Mouse (Mus musculus) right cerebral cortex, postnatal 4 days (tissue): Measurements from ENCODE around the gene Rhbdd2.
A peak's percentile ranks its signal among the peaks of the same experiment; 100 is the strongest.

Experiments used
- DNase-seq: peaks from one replicate; pipeline ENCODE4 v3.0.0-alpha.2; 2022

Rhbdd2 gene

GRCm38 (mm10) chr5:135646038-135646437 lies 13.6 kb downstream of the Rhbdd2 start:
- no peak for DNase-seq

- DNase-seq = no peak
These were observed 16.3 kb downstream of the Rhbdd2 start for GRCm38 (mm10) chr5:135648461-135649308.

GRCm38 (mm10) chr5:135649309-135649633 lies 16.9 kb downstream of the Rhbdd2 start:
- DNase-seq = no peak

GRCm38 (mm10) chr5:135651536-135651935 lies 19.1 kb downstream of the Rhbdd2 start:
- no peak for DNase-seq

- DNase-seq = no peak
These were observed 20.8 kb downstream of the Rhbdd2 start for GRCm38 (mm10) chr5:135653209-135653608.

DNA sequence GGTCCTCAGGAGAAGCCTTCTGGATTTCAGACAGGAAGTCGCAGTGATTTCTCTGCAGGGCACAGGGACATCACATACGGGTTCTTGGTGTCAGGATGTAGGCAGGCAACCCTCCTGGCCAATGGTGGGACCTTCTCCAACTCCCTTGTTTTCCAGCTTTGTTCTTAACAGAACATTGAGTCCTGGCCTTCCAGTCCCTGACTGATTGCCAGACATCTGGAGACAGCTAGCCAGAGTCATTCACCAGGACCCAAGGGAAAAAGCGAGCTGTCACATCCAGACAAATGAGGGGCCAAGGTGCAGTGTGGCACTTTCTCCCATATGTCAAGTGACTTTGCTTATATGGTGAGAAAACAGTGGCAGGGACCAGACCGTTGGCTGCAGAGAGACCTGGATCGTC lies 23.6 kb downstream of the Rhbdd2 start:
- no peak for DNase-seq

DNA sequence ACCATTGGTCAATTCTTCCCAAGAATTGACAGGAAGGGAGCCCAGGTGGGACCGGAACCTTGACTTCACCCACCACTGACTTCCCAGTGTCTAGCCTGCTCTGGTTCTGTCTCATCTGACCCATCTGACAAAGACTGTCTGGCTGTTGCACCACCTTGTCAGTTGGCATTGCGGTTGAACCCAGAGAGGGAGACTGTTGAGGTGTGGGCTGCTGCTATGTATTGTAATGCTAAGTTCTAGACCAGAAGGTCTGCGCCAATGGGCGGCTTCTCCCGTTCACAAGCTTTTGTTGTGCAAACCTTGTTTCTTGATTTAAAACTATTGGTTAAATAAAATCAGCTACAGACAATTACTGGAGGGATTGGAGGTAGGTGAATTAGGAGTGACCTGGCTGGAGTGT lies 24.7 kb downstream of the Rhbdd2 start:
- DNase-seq = no peak

DNA sequence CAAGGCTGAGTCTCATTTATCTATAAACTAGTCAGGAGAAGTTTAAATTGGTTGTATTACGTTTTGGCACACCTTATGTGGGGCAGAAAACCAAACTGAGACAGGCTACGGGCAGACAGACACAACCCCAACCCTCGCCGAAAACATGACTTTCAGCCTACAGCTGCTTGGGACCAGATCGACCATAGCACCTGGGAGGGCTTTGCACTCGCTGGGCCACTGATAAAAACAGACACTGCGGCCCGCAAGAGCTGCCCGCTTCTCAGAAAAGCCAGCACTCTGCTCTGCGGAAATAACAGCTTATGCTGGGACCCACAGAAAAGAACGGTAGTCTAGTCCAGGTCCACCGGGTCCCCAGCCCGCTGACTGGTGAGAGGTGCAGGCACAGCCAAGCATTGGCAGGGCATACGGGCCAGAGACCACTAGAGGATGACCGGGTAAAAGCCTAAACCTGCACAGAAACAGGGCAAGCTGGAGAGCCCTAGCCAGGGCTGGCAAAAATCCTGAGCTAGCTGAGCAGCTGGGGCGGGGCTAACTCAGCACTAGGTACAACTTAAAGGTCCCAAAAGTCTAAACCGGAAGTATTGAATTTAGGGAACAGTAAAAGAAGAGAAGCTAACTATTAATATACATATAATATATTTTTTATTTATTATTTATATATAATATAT lies 25.4 kb downstream of the Rhbdd2 start:
- no peak for DNase-seq

DNA sequence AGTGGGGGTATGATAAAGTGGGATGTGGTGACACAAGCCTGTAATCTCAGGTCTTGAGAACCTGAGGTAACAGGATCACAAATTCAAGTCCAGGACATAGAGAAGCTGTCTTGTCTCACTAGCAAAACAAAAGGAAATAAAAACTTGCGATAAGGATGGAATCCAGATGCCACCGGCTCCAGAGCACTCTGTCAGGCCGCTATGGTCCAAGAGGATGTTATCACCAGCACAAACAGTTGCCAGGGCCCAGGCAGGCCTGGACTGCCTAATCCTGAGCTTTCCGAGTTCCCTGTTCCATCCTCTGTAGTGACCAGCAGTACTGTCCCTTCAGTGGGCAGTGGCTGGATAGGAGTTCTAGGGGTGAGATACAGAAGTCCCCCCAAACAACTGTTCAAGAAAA lies 27.5 kb downstream of the Rhbdd2 start:
- DNase-seq = no peak

- DNase-seq = no peak
These were observed 28.1 kb downstream of the Rhbdd2 start for GRCm38 (mm10) chr5:135660535-135660934.

DNA sequence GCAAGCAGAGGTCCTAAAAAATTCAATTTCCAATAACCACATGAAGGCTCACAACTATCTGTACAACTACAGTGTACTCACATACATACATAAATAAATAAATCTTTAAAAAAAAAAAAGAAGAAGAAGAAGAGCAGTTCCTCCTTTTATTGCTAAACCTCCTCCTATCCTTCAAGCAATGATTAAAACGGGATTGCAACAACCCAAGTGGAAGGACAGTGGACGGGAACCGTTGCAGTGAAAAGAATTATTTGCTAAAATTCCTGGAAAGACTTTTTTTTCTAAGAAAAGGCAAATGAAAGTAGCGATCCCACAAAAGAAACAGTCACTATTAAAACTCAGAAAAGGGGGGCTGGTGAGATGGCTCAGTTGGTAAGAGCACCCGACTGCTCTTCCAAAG lies 34.5 kb downstream of the Rhbdd2 start:
- no peak for DNase-seq

DNA sequence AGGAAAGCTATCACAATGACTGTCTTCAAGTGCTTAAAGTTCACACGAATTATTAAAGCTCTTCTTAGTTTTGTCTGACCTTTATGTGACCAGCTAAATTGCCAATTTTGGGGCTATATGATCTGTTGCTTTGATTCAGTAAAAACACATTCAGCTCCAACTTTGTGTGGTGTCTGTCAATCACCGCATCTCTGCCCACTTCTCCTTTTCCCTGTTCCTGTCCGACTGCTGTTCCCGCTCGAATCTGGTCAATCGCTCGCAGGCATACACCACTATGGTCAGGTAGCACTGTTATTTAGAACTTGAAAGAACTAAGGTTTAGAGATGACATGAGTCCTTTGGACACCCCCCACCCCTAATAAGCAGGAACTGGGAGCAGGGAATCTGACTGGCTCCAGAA lies 35.7 kb downstream of the Rhbdd2 start:
- DNase-seq = no peak

DNA sequence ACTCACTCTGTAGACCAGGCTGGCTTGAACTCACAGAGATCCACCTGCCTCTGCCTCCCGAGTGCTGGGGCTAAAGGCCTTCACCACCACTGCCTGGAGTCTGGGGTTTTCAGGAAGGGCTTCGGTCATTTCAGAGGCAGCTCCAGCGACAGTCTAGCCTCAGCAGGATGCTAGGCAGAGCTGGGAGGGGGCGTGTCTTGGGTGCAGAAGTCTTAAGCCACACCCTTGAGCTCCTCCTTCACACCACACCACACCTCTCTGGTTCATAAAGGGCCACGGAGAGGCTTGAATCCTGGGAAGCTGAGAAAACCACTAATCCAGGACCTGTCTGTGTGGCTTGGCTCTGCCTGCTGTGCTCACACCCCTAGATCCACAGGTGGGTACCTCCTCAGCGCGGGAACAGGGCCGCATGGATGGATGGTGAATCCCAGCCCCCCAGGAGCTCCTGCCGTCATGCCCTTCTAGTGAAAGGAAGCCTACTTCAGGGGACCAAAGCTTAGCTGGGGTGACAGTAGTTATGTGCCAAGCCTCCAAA lies 37.4 kb downstream of the Rhbdd2 start, which contains the start of gene Por:
Por (plus strand) TSS at position 293 of the 535 bp plus-strand sequence.
- DNase-seq = no peak

DNA sequence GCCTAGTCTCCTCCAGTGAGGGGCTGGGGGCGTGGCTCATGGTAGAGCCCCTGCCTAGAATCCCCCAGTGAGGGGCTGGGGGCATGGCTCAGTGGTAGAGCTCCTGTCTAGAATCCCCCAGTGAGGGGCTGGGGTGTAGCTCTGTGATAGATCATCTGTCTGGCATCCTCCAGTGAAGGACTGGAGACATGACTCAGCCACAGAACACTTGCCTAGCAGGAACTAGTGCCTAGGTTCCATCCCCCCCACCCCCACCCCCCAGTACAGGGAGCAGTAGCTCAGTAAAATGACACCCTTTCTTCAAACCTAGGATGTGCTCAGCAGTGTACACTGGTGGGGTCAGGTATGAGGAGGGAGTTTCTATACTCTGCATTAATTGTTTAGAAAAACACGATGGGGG lies 38.5 kb downstream of the Rhbdd2 start:
- DNase-seq = no peak

DNA sequence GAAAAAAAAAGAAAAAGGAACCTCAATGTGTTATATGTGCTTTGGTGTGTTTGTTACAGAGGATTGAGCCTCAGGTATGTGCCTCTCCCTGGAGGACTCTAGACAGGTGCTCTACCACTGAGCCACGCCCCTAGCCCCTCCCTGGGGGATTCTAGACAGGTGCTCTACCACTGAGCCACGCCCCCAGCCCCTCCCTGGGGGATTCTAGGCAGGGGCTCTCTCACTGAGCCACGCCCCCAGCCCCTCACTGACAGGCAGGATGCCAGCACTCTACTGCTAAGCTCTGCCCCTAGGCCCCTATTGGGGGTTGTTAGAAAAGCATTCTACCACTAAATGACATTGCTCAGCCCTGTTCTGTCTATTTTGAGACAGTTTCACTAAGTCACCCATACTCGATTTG lies 40.1 kb downstream of the Rhbdd2 start:
- no peak for DNase-seq

DNA sequence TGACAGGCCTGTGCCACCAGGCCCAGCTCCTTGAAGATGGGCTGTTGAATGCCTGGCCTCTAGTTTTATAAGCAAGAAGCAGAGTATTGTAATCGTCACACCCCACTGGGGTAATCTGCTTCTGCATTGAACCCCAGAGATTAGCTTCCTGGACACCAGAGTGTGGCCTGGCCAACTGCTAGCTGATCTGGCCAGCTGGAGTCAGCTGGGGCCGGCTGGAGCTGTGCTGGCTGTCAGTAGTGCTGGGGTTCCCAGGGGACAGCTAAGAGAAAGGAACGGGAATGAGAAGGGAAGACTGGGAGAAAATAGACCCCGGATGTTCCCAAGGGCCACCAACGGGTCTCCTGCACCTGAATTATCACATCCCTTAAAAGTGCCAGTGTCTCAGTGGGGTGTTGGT lies 40.6 kb downstream of the Rhbdd2 start:
- DNase-seq = no peak

GRCm38 (mm10) chr5:135674349-135674775 lies 41.9 kb downstream of the Rhbdd2 start:
- no peak for DNase-seq

- peak; percentile 45 for DNase-seq
These were observed 42.4 kb downstream of the Rhbdd2 start for GRCm38 (mm10) chr5:135674821-135675220.

- no peak for DNase-seq
These were observed 44.3 kb downstream of the Rhbdd2 start for GRCm38 (mm10) chr5:135676696-135677095.

DNA sequence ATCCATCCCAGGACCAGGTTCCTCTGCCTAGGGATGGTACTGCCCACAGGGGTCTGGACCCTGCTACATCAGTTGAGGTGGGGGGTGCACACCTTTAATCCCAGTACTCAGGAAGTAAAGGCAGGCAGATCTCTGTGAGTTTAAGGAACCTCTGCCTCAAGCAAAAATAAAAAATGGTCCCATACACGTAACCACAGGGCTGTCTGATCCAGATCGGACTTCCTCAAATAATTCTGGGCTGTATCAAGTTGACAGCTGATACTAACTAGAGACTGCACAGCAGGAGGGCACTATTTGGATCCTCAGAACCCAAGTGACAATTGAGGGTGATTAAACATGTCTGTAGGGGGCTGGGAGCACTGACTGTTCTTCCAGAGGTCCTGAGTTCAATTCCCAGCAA lies 44.8 kb downstream of the Rhbdd2 start:
- no peak for DNase-seq

DNA sequence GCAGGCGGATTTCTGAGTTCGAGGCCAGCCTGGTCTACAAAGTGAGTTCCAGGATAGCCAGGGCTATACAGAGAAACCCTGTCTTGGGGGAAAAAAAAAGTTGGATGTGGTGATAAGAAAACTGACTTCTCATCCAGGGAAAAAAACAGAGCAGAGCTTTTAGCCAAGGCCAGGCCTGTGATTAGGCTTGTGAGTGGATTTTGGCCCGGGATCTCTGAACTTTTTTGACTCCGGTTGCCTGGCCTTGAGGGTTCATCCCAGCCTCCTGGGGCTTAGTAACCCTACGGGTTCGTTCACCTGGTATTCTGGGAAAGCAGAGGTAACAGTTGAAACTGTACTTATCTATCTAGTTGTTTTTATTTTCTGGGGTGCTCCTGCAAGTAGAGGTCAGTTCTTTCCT lies 46.1 kb downstream of the Rhbdd2 start:
- DNase-seq = no peak

- DNase-seq = no peak
These were observed 48.6 kb downstream of the Rhbdd2 start for GRCm38 (mm10) chr5:135680967-135681545.

DNA sequence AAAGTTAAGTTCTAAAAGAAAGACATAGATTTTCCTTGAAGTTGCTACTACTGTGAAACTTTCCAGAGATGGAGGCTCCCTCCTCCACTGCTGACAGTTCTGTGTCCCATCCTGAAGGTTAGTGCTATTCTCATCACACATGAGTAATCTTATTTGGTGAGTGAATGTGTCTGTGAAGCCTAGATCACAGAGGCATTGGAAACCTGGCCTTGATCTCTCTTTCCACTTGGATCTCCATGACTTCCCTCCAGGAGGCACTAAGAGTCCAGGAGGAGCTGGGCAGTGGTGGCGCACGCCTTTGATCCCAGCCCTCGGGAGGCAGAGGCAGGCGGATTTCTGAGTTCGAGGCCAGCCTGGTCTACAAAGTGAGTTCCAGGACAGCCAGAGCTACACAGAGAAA lies 49.6 kb downstream of the Rhbdd2 start:
- no peak for DNase-seq
